Mouse (Mus musculus): Measurements from ENCODE around the gene 9530068E07Rik.
"Not testable (repeated sequence)": the region's sequence is repeated elsewhere in the genome, so short reads cannot be mapped to it uniquely, and the experiment has no call there.

Gene 9530068E07Rik

GRCm38 (mm10) chr11:52374340-52374739 is 21.9 kb upstream of the 9530068E07Rik start:
- DNase-seq (ENCODE audit: low spot score): peak; percentile 66

GRCm38 (mm10) chr11:52377579-52377978 is 18.6 kb upstream of the 9530068E07Rik start:
- DNase-seq (ENCODE audit: low spot score): peak; percentile 47

- DNase-seq (ENCODE audit: low spot score): no peak
Measured at GRCm38 (mm10) chr11:52379241-52379640, 17.0 kb upstream of the 9530068E07Rik start.

DNA sequence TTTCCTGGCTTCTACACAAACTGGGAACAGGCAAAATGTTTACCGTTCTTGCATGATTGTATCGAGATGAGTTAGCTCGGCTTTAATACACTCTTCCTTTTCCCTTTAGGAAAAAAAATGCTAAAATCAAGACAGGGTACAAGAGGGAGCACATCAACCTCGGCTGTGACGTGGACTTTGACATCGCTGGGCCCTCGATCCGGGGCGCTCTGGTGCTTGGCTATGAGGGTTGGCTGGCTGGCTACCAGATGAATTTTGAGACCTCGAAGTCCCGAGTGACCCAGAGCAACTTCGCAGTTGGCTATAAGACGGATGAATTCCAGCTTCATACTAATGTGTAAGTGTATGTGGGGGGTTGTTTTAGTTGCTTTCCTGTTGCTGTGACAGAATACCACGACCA is 12.5 kb upstream of the 9530068E07Rik start:
- DNase-seq (ENCODE audit: low spot score): no peak

DNA sequence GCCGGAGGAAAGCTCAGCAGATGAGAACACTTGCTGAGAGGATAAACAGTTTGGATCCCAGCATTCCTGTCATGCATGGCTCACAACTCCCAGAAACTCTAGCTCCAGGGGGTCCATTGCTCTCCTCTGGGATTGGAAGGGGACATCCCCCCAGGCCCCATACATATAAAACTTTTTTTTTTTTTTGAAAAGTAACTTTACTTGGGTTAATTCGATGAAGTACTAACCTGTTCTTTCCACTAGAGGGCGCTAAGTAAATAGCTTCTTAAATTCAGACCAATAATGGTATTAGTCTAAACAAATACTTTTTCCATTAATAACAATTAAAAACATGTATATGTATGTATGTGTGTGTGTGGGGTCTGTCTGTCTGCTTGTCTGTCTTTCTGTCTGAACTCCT is 11.6 kb upstream of the 9530068E07Rik start:
- no peak for DNase-seq (ENCODE audit: low spot score)

DNA sequence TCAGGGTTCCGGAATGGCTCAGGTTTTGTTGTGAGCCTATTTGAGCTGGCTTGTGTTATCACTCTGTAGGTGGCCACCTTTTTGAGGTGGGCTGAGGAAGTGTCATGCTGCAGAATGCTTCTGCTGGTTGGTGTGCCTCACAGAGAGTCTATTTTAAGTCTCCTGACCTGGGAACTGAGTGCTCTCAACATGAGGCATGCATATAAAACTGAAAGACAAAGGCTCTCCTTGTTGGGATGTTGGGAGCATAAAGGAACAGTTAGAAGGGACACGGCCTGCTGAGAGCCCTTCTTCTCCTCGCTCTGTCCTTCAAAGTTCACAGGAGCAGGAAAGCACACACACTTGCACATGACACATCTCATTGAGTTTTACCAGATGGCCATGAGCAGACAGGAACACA is 9.3 kb upstream of the 9530068E07Rik start:
- no peak for DNase-seq (ENCODE audit: low spot score)

GRCm38 (mm10) chr11:52388150-52388549 is 8.1 kb upstream of the 9530068E07Rik start:
- DNase-seq (ENCODE audit: low spot score): no peak

DNA sequence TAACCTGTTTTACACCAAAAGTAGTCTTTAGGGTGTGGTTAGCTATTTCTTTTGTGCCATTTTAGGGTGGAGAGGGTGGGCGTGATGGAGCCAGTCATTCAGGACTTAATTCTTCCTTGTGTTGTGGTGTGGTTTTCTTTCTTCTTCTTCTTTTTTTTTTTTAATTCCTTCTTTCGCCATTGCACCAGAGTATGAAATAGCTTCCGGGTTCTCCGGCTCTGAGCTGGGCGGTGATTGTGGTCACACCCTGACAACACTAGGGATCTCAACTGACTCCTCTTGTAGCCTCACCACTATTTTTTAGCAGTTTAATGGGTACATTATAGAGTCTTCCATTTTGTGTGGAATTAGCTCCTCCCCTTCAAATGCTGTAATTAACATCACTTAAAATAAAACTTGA is 7.2 kb upstream of the 9530068E07Rik start:
- not testable (repeated sequence) for DNase-seq (ENCODE audit: low spot score)

- DNase-seq (ENCODE audit: low spot score): no peak
Measured at GRCm38 (mm10) chr11:52389933-52390332, 6.3 kb upstream of the 9530068E07Rik start.

DNA sequence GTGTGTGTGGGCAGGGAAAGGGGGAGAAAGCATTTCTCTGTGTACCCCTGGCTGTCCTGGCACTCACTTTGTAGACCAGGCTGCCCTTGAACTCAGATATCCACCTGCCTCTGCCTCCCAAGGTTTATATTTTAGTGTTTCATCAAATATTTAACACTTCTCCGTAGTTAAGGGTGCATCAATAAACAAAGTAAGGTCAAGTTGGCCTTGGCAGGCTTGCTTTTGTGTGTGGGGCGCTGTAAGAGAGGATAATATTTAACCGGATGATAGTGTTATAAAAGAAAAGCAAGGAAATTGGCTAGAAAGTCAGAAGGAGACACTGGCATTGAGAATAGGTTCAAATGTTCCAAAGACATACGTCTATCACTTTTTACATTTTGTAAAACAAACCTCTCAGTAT is 1.7 kb upstream of the 9530068E07Rik start:
- no peak for DNase-seq (ENCODE audit: low spot score)

GRCm38 (mm10) chr11:52395343-52395742 is 885 bp upstream of the 9530068E07Rik start:
- DNase-seq (ENCODE audit: low spot score): no peak

GRCm38 (mm10) chr11:52396597-52397188 is 465 bp downstream of the 9530068E07Rik start:
- DNase-seq (ENCODE audit: low spot score): no peak

DNA sequence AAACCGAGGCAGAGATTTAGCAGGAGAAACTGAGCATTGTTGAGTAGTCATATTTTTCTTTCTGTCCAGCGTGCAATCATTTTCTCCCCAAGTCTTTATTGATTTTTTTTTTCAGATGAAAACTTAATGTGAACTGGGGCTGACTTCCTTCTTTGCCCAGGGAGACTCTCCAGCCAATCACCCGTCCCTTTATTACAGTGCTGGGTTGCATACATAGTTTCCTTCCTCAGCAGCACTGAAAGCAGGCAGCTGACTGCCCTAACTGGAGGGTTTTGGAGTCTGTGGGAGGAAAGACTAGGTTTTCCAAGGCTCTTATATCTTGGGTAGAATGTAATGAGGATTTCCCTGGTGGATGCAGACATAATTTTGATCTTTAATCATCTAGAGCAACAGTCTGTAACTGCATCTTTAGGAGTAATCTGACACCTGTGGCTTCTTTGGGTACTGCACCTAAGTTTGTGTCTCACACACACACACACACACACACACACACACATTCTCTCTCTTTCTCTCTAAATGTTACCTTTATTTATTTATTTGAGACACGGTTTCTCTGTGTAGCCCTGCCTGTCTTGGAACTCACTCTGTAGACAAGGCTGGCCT is 1.3 kb downstream of the 9530068E07Rik start:
- no peak for DNase-seq (ENCODE audit: low spot score)

GRCm38 (mm10) chr11:52401476-52401875 is 5.2 kb downstream of the 9530068E07Rik start:
- no peak for DNase-seq (ENCODE audit: low spot score)

GRCm38 (mm10) chr11:52402566-52402965 is 6.3 kb downstream of the 9530068E07Rik start:
- no peak for DNase-seq (ENCODE audit: low spot score)

GRCm38 (mm10) chr11:52404209-52404608 is 8.0 kb downstream of the 9530068E07Rik start:
- DNase-seq (ENCODE audit: low spot score): no peak

DNA sequence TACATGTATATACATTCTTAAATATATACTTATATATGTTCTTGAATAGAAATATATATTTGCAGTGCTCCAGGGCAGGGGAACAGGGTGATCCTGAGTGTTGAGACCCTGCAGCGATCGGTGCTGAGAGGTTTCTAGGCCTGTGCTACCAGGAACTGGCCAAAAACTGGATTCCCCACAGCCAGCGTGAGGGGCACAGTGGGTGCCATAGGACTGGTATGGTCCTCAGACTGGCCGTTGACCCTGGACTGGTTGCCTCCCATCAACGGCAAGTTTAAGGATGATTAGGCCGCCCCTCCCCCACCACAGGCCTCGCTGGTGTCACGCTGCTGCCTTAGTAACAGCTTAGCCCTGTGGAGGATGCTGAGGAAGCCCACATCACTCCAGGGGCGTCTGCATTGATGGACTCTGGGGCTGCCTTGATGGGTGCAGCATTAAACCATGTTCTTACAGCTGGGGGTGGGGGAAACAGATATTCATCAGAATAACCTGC is 9.0 kb downstream of the 9530068E07Rik start:
- no peak for DNase-seq (ENCODE audit: low spot score)

DNA sequence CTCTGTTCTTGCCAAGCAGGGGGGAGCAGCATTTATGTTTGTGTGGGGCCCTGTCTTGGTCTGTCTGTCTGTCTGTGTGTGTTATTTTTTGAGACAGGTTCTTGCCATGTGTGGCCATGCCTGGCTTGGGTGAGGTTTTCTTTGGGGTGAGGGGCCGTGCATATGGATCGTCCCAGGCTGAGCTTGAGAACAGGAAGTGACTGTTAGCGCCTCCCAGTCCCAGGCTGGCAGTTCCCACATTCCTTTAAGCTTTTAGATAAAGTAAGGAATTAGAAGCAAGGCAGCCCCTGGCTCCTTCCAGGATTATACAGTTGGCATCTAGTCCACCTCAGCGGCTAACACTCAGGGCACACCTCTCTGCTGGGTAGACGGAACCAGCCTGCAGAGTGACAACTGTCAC is 13.1 kb downstream of the 9530068E07Rik start:
- DNase-seq (ENCODE audit: low spot score): no peak

- DNase-seq (ENCODE audit: low spot score): no peak
Measured at GRCm38 (mm10) chr11:52418358-52418757, 22.1 kb downstream of the 9530068E07Rik start.

DNA sequence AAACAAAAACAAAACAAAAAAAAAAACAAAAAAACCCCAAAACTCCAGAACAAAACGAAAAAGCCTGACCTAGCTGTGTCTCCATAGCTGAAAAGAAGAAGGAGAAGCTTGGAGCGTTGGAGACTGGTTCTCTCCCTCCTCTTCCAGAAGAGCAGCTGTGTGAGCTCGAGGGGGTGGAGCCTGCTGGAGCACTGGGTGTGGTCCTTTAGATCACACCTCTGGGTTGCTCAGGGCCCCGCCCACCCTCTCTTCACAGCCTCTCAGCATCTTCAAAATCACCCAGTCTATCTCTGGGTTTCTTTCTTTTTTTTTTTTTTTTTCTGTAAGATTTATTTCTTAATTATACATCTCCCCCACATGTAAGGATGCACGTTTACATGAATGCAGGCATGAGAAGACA is 23.0 kb downstream of the 9530068E07Rik start:
- no peak for DNase-seq (ENCODE audit: low spot score)

DNA sequence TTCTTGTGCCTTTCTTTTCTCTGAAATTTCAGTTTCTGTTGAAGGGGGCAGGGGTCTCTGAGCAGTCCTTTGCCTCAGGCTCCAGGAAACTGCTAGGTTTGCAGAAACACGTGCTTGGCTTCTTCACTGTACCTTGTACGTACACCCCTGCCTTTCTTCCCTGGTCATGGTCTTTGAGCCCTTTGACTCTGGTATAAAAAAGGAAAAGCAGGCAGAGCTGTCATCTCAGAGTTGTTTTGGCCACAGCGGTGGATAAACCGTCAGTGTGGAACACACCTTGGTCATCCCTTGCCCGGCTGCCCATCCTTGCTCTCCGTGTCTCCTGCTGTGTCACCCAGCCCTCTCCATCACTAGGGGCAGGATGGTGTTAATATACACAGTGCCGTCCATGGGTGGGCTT is 23.6 kb downstream of the 9530068E07Rik start:
- DNase-seq (ENCODE audit: low spot score): no peak

DNA sequence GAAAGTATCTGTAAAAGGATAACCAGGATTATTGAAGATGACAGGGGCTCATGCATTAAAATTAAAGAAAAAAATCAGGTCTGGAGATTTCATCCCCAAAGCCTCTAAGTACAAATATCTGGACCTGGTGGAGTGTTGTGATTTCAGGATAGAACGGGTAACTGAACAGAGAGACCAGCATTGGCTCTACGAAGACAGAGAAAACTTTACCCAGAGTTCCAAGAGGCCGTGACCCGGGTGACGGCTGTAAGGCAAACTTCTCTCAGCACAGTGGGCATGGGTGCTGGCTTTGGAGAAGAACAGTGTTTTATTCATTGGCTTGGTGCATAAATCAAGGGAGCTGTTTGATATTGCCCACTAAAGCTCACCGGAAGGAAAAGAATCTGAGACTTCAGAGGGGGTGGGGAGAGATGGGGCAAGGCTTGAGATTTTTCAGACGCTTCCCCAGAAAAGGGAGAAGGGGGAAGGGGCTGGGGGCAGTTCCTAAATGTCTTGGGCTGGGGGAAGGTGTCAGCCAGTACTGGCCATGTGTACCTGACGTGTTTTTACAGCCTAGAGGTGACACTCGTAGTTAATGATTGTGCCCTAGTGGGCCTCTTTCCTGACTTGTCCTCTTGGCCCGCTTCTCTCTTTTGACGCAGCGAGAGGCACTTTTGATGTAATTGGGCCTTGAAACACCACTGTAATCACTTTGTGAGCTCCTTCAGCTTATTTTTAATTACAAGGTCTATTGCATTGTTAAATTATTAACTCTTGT is 24.2 kb downstream of the 9530068E07Rik start:
- no peak for DNase-seq (ENCODE audit: low spot score)

Data from ovary, postnatal 36 days (tissue).